Mouse (Mus musculus): ENCODE data around the gene Gm10840. TPM values are rescaled to one million over a fixed set of nuclear protein-coding genes. Genes with fewer than 3 reads are reported as not detected.
"Not testable (repeated sequence)": the region's sequence is repeated elsewhere in the genome, so short reads cannot be mapped to it uniquely, and the experiment has no call there.

The Gm10840 gene
- polyA plus RNA-seq (2012; rRNA removed), result not detected in 2 replicates

- H3K36me3 ChIP-seq (ENCODE audit: control insufficient read depth, insufficient read depth, low read length), result no peaks in the 10 kb centered on the region
- TF ChIP-seq CTCF (conservative IDR thresholded peaks at IDR 0.05; ENCODE audit: insufficient read depth, insufficient read length, low read depth, low read length), result no peak
- TF ChIP-seq POLR2A (IDR thresholded peaks at IDR 0.05; ENCODE audit: low read depth, low read length), result no peak
- DNase-seq, result peak; percentile 39
- H3K4me1 ChIP-seq (ENCODE audit: control insufficient read depth, insufficient read depth, low read length), result 0 out of 2 replicates have a peak, but pooled peaks cover 3% of the 10 kb centered on the region
- 56% methylated on average over 22 of the region's 22 CpGs for WGBS
- peak within 1 kb of the TSS; percentile 70 for H3K4me3 ChIP-seq (ENCODE audit: insufficient read depth, low read depth, low read length)
- peak within 1 kb of the TSS; percentile 55 for H3K27ac ChIP-seq (ENCODE audit: insufficient read depth, low read depth, low read length)
- no peaks in the 10 kb centered on the region for H3K27me3 ChIP-seq (replicated peaks; ENCODE audit: control insufficient read depth, insufficient read depth, low read length)
Observed at GRCm38 (mm10) chr11:106160841-106161721, at the start of gene Gm10840, which contains the start of gene Limd2. TSS of gene Gm10840 (plus strand) at chr11:106160850. TSS of gene Limd2 (minus strand) at chr11:106160860.

GRCm38 (mm10) chr11:106111688-106112087 is 49.0 kb upstream of the Gm10840 start:
- Histone ChIP-seq H3K4me3 (ENCODE audit: insufficient read depth, low read depth, low read length) (no peak overlapping the region), H3K27ac (ENCODE audit: insufficient read depth, low read depth, low read length) (no peak overlapping the region), H3K36me3 (ENCODE audit: control insufficient read depth, insufficient read depth, low read length) (peaks cover 5% of the 10 kb centered on the region; the same call in 1 of the 2 replicates), H3K27me3 (replicated peaks; ENCODE audit: control insufficient read depth, insufficient read depth, low read length) (no peaks in the 10 kb centered on the region), H3K4me1 (ENCODE audit: control insufficient read depth, insufficient read depth, low read length) (no peaks in the 10 kb centered on the region)
- TF ChIP-seq CTCF (conservative IDR thresholded peaks at IDR 0.05; ENCODE audit: insufficient read depth, insufficient read length, low read depth, low read length) (no peak), POLR2A (IDR thresholded peaks at IDR 0.05; ENCODE audit: low read depth, low read length) (no peak)
- DNase-seq, result no peak

- TF ChIP-seq POLR2A (IDR thresholded peaks at IDR 0.05; ENCODE audit: low read depth, low read length) (no peak), CTCF (conservative IDR thresholded peaks at IDR 0.05; ENCODE audit: insufficient read depth, insufficient read length, low read depth, low read length) (no peak)
- Histone ChIP-seq H3K36me3 (ENCODE audit: control insufficient read depth, insufficient read depth, low read length) (peaks cover 10% of the 10 kb centered on the region; the same call in 1 of the 2 replicates), H3K4me3 (ENCODE audit: insufficient read depth, low read depth, low read length) (no peak overlapping the region), H3K27ac (ENCODE audit: insufficient read depth, low read depth, low read length) (no peak overlapping the region), H3K4me1 (ENCODE audit: control insufficient read depth, insufficient read depth, low read length) (no peaks in the 10 kb centered on the region), H3K27me3 (replicated peaks; ENCODE audit: control insufficient read depth, insufficient read depth, low read length) (no peaks in the 10 kb centered on the region)
- DNase-seq, result no peak
- 97% methylated on average over 5 of the region's 5 CpGs for WGBS
Observed at GRCm38 (mm10) chr11:106122221-106122620, 38.4 kb upstream of the Gm10840 start.

- 61% methylated on average over 3 of the region's 3 CpGs for WGBS
- DNase-seq, result peak; percentile 65
- TF ChIP-seq CTCF (conservative IDR thresholded peaks at IDR 0.05; ENCODE audit: insufficient read depth, insufficient read length, low read depth, low read length) (no peak), POLR2A (IDR thresholded peaks at IDR 0.05; ENCODE audit: low read depth, low read length) (no peak)
- Histone ChIP-seq H3K27me3 (replicated peaks; ENCODE audit: control insufficient read depth, insufficient read depth, low read length) (no peaks in the 10 kb centered on the region), H3K4me3 (ENCODE audit: insufficient read depth, low read depth, low read length) (no peak overlapping the region), H3K4me1 (ENCODE audit: control insufficient read depth, insufficient read depth, low read length) (no peaks in the 10 kb centered on the region), H3K36me3 (ENCODE audit: control insufficient read depth, insufficient read depth, low read length) (peaks cover 7% of the 10 kb centered on the region; the same call in 1 of the 2 replicates), H3K27ac (ENCODE audit: insufficient read depth, low read depth, low read length) (no peak overlapping the region)
Observed at GRCm38 (mm10) chr11:106122736-106123135, 37.9 kb upstream of the Gm10840 start.

- H3K36me3 ChIP-seq (ENCODE audit: control insufficient read depth, insufficient read depth, low read length), result peaks cover 4% of the 10 kb centered on the region; the same call in 1 of the 2 replicates
- no peak for DNase-seq
- no peaks in the 10 kb centered on the region for H3K27me3 ChIP-seq (replicated peaks; ENCODE audit: control insufficient read depth, insufficient read depth, low read length)
- H3K27ac ChIP-seq (ENCODE audit: insufficient read depth, low read depth, low read length), result no peak overlapping the region
- no peak overlapping the region for H3K4me3 ChIP-seq (ENCODE audit: insufficient read depth, low read depth, low read length)
- TF ChIP-seq CTCF (conservative IDR thresholded peaks at IDR 0.05; ENCODE audit: insufficient read depth, insufficient read length, low read depth, low read length) (no peak), POLR2A (IDR thresholded peaks at IDR 0.05; ENCODE audit: low read depth, low read length) (no peak)
- 76% methylated on average over 4 of the region's 4 CpGs for WGBS
- no peaks in the 10 kb centered on the region for H3K4me1 ChIP-seq (ENCODE audit: control insufficient read depth, insufficient read depth, low read length)
Observed at GRCm38 (mm10) chr11:106124784-106125183, 35.9 kb upstream of the Gm10840 start.

GRCm38 (mm10) chr11:106125827-106126226 is 34.8 kb upstream of the Gm10840 start:
- Histone ChIP-seq H3K4me3 (ENCODE audit: insufficient read depth, low read depth, low read length) (no peak overlapping the region), H3K36me3 (ENCODE audit: control insufficient read depth, insufficient read depth, low read length) (peaks cover 4% of the 10 kb centered on the region; the same call in 1 of the 2 replicates), H3K27me3 (replicated peaks; ENCODE audit: control insufficient read depth, insufficient read depth, low read length) (no peaks in the 10 kb centered on the region), H3K4me1 (ENCODE audit: control insufficient read depth, insufficient read depth, low read length) (no peaks in the 10 kb centered on the region), H3K27ac (ENCODE audit: insufficient read depth, low read depth, low read length) (no peak overlapping the region)
- WGBS, result 86% methylated on average over 1 of the region's 1 CpGs
- no peak for TF ChIP-seq CTCF (conservative IDR thresholded peaks at IDR 0.05; ENCODE audit: insufficient read depth, insufficient read length, low read depth, low read length)
- no peak for TF ChIP-seq POLR2A (IDR thresholded peaks at IDR 0.05; ENCODE audit: low read depth, low read length)
- DNase-seq, result no peak

GRCm38 (mm10) chr11:106126727-106127373 is 33.8 kb upstream of the Gm10840 start:
- H3K4me3 ChIP-seq (ENCODE audit: insufficient read depth, low read depth, low read length); H3K36me3 ChIP-seq (ENCODE audit: control insufficient read depth, insufficient read depth, low read length); H3K27me3 ChIP-seq (replicated peaks; ENCODE audit: control insufficient read depth, insufficient read depth, low read length); H3K4me1 ChIP-seq (ENCODE audit: control insufficient read depth, insufficient read depth, low read length); H3K27ac ChIP-seq (ENCODE audit: insufficient read depth, low read depth, low read length); DNase-seq: not testable (repeated sequence)
- WGBS, result 90% methylated on average over 6 of the region's 6 CpGs
